Mouse (Mus musculus): ENCODE results near the gene Epha6. TPM values are rescaled to one million over a fixed set of nuclear protein-coding genes. Genes with fewer than 3 reads are reported as not detected.
"Not testable (repeated sequence)": the region's sequence is repeated elsewhere in the genome, so short reads cannot be mapped to it uniquely, and the experiment has no call there.

The Epha6 gene
- polyA plus RNA-seq, 1 experiment = not detected

- no peak for DNase-seq
- TF ChIP-seq CTCF (IDR thresholded peaks at IDR 0.05; ENCODE audit: insufficient read depth, low read length) = no peak
- no peak for TF ChIP-seq POLR2A (IDR thresholded peaks at IDR 0.05; ENCODE audit: borderline replicate concordance, extremely low read depth, low read depth, low read length)
- 22% methylated on average over 3 of the region's 3 CpGs for WGBS
- Histone ChIP-seq H3K4me1 (ENCODE audit: control insufficient read depth, insufficient read depth, low read length) (no peaks in the 10 kb centered on the region), H3K4me3 (replicated peaks; ENCODE audit: extremely low read depth, low read depth, low read length) (no peak overlapping the region)
These were observed 758.8 kb downstream of the Epha6 start for GRCm38 (mm10) chr16:59846574-59846973.

GRCm38 (mm10) chr16:59836778-59837177 is 768.6 kb downstream of the Epha6 start:
- H3K4me3 ChIP-seq (replicated peaks; ENCODE audit: extremely low read depth, low read depth, low read length) = no peak overlapping the region
- 74% methylated on average over 4 of the region's 4 CpGs for WGBS
- TF ChIP-seq CTCF (IDR thresholded peaks at IDR 0.05; ENCODE audit: insufficient read depth, low read length) (no peak), POLR2A (IDR thresholded peaks at IDR 0.05; ENCODE audit: borderline replicate concordance, extremely low read depth, low read depth, low read length) (no peak)
- no peaks in the 10 kb centered on the region for H3K4me1 ChIP-seq (ENCODE audit: control insufficient read depth, insufficient read depth, low read length)
- no peak for DNase-seq

GRCm38 (mm10) chr16:59836304-59836703 is 769.0 kb downstream of the Epha6 start:
- no peak for DNase-seq
- no peaks in the 10 kb centered on the region for H3K4me1 ChIP-seq (ENCODE audit: control insufficient read depth, insufficient read depth, low read length)
- TF ChIP-seq CTCF (IDR thresholded peaks at IDR 0.05; ENCODE audit: insufficient read depth, low read length) (no peak), POLR2A (IDR thresholded peaks at IDR 0.05; ENCODE audit: borderline replicate concordance, extremely low read depth, low read depth, low read length) (no peak)
- H3K4me3 ChIP-seq (replicated peaks; ENCODE audit: extremely low read depth, low read depth, low read length) = no peak overlapping the region
- 85% methylated on average over 10 of the region's 10 CpGs for WGBS

- WGBS = 70% methylated on average over 5 of the region's 5 CpGs
- no peak for DNase-seq
- TF ChIP-seq POLR2A (IDR thresholded peaks at IDR 0.05; ENCODE audit: borderline replicate concordance, extremely low read depth, low read depth, low read length) (no peak), CTCF (IDR thresholded peaks at IDR 0.05; ENCODE audit: insufficient read depth, low read length) (no peak)
- H3K4me1 ChIP-seq (ENCODE audit: control insufficient read depth, insufficient read depth, low read length) = no peaks in the 10 kb centered on the region
- H3K4me3 ChIP-seq (replicated peaks; ENCODE audit: extremely low read depth, low read depth, low read length) = no peak overlapping the region
These were observed 772.9 kb downstream of the Epha6 start for GRCm38 (mm10) chr16:59832468-59832867.

- TF ChIP-seq CTCF (IDR thresholded peaks at IDR 0.05; ENCODE audit: insufficient read depth, low read length) (no peak), POLR2A (IDR thresholded peaks at IDR 0.05; ENCODE audit: borderline replicate concordance, extremely low read depth, low read depth, low read length) (no peak)
- H3K4me3 ChIP-seq (replicated peaks; ENCODE audit: extremely low read depth, low read depth, low read length) = no peak overlapping the region
- DNase-seq = no peak
- H3K4me1 ChIP-seq (ENCODE audit: control insufficient read depth, insufficient read depth, low read length) = no peaks in the 10 kb centered on the region
- 83% methylated on average over 13 of the region's 13 CpGs for WGBS
These were observed 775.7 kb downstream of the Epha6 start for GRCm38 (mm10) chr16:59829655-59830054.

- WGBS = 55% methylated on average over 4 of the region's 4 CpGs
- not testable (repeated sequence) for H3K4me3 ChIP-seq (replicated peaks; ENCODE audit: extremely low read depth, low read depth, low read length); H3K4me1 ChIP-seq (ENCODE audit: control insufficient read depth, insufficient read depth, low read length); DNase-seq
These were observed 805.5 kb downstream of the Epha6 start for GRCm38 (mm10) chr16:59799790-59800189.

GRCm38 (mm10) chr16:59772297-59772696 is 833.0 kb downstream of the Epha6 start:
- no peak overlapping the region for H3K4me3 ChIP-seq (replicated peaks; ENCODE audit: extremely low read depth, low read depth, low read length)
- 62% methylated on average over 2 of the region's 2 CpGs for WGBS
- no peak for TF ChIP-seq POLR2A (IDR thresholded peaks at IDR 0.05; ENCODE audit: borderline replicate concordance, extremely low read depth, low read depth, low read length)
- no peak for TF ChIP-seq CTCF (IDR thresholded peaks at IDR 0.05; ENCODE audit: insufficient read depth, low read length)
- H3K4me1 ChIP-seq (ENCODE audit: control insufficient read depth, insufficient read depth, low read length) = no peaks in the 10 kb centered on the region
- no peak for DNase-seq

- 98% methylated on average over 1 of the region's 1 CpGs for WGBS
- Histone ChIP-seq H3K4me3 (replicated peaks; ENCODE audit: extremely low read depth, low read depth, low read length) (no peak overlapping the region), H3K4me1 (ENCODE audit: control insufficient read depth, insufficient read depth, low read length) (no peaks in the 10 kb centered on the region)
- DNase-seq = no peak
- TF ChIP-seq CTCF (IDR thresholded peaks at IDR 0.05; ENCODE audit: insufficient read depth, low read length) (no peak), POLR2A (IDR thresholded peaks at IDR 0.05; ENCODE audit: borderline replicate concordance, extremely low read depth, low read depth, low read length) (no peak)
These were observed 834.9 kb downstream of the Epha6 start for GRCm38 (mm10) chr16:59770421-59770820.

- 82% methylated on average over 7 of the region's 7 CpGs for WGBS
- DNase-seq = no peak
- TF ChIP-seq CTCF (IDR thresholded peaks at IDR 0.05; ENCODE audit: insufficient read depth, low read length) (no peak), POLR2A (IDR thresholded peaks at IDR 0.05; ENCODE audit: borderline replicate concordance, extremely low read depth, low read depth, low read length) (no peak)
- Histone ChIP-seq H3K4me1 (ENCODE audit: control insufficient read depth, insufficient read depth, low read length) (no peaks in the 10 kb centered on the region), H3K4me3 (replicated peaks; ENCODE audit: extremely low read depth, low read depth, low read length) (no peak overlapping the region)
These were observed 835.4 kb downstream of the Epha6 start for GRCm38 (mm10) chr16:59769936-59770335.

- TF ChIP-seq POLR2A (IDR thresholded peaks at IDR 0.05; ENCODE audit: borderline replicate concordance, extremely low read depth, low read depth, low read length) (no peak), CTCF (IDR thresholded peaks at IDR 0.05; ENCODE audit: insufficient read depth, low read length) (no peak)
- Histone ChIP-seq H3K4me1 (ENCODE audit: control insufficient read depth, insufficient read depth, low read length) (no peaks in the 10 kb centered on the region), H3K4me3 (replicated peaks; ENCODE audit: extremely low read depth, low read depth, low read length) (no peak overlapping the region)
- 72% methylated on average over 4 of the region's 4 CpGs for WGBS
- DNase-seq = no peak
These were observed 844.5 kb downstream of the Epha6 start for GRCm38 (mm10) chr16:59760875-59761274.

- H3K4me1 ChIP-seq (ENCODE audit: control insufficient read depth, insufficient read depth, low read length) = no peaks in the 10 kb centered on the region
- no peak for DNase-seq
- 63% methylated on average over 4 of the region's 4 CpGs for WGBS
- H3K4me3 ChIP-seq (replicated peaks; ENCODE audit: extremely low read depth, low read depth, low read length) = no peak overlapping the region
- TF ChIP-seq POLR2A (IDR thresholded peaks at IDR 0.05; ENCODE audit: borderline replicate concordance, extremely low read depth, low read depth, low read length) (no peak), CTCF (IDR thresholded peaks at IDR 0.05; ENCODE audit: insufficient read depth, low read length) (no peak)
These were observed 854.4 kb downstream of the Epha6 start for GRCm38 (mm10) chr16:59750905-59751304.

All from lung, adult 2 months (tissue).